Mouse (Mus musculus) kidney, adult 2 months (tissue): Measurements from ENCODE around the gene Rpl26. TPM values are rescaled to one million over a fixed set of nuclear protein-coding genes. Genes with fewer than 3 reads are reported as not detected.

Experiments used
- DNase-seq: peaks from one replicate; pipeline ENCODE4 v3.0.0; 2021
- H3K27ac ChIP-seq: fragments of 200-500 bp; 2 replicates; pipeline ENCODE4 v1.5.1; 2012; ENCODE audit warnings: low read depth, low read length, control low read depth, inconsistent platforms; ENCODE audit not compliant: insufficient read depth
- H3K27me3 ChIP-seq: fragments of 200-500 bp; replicated peaks from 2 replicates; pipeline ENCODE4 v1.6.1; 2012; ENCODE audit warnings: mild to moderate bottlenecking, moderate library complexity, low read length, inconsistent platforms; ENCODE audit not compliant: control insufficient read depth, insufficient read depth
- H3K36me3 ChIP-seq: fragments of 200-500 bp; 2 replicates; pipeline ENCODE4 v1.6.1; 2012; ENCODE audit warnings: mild to moderate bottlenecking, moderate library complexity, low read length, inconsistent platforms; ENCODE audit not compliant: control insufficient read depth, insufficient read depth
- H3K4me1 ChIP-seq: fragments of 200-500 bp; 2 replicates; pipeline ENCODE4 v1.6.1; 2011; ENCODE audit warnings: low read length; ENCODE audit not compliant: control insufficient read depth, insufficient read depth
- H3K4me3 ChIP-seq: fragments of 200-500 bp; 2 replicates; pipeline ENCODE4 v1.5.1; 2011; ENCODE audit warnings: mild to moderate bottlenecking, low read depth, low read length, control low read depth; ENCODE audit not compliant: insufficient read depth
- CTCF ChIP-seq: fragments of 200-500 bp; conservative IDR thresholded peaks from 2 replicates; pipeline ENCODE4 v1.5.1; 2011; ENCODE audit warnings: low read depth, mild to moderate bottlenecking, control low read depth, low read length, moderate library complexity, mixed read lengths; ENCODE audit not compliant: insufficient read depth, insufficient read length
- POLR2A ChIP-seq: fragments of 200-500 bp; IDR thresholded peaks from one replicate; pipeline ENCODE4 v1.6.1; 2011; ENCODE audit warnings: low read depth, low read length, control low read depth
- WGBS: fragments of 180-500 bp; shearing (Covaris S2); methylation state at CpG from one replicate; pipeline ENCODE4 v1.1.7; 2018; 5-methylcytosine and 5-hydroxymethylcytosine counted together
- polyA plus RNA-seq: library from polyadenylated mRNA; depleted of rRNA; stranded (reverse); fragments of >200 nt; gene quantifications from 2 replicates; pipeline ENCODE4 v1.2.3, GENCODE M21; 2012

Gene Rpl26
- polyA plus RNA-seq, 1 experiment = 1,128 TPM

GRCm38 (mm10) chr11:68899815-68900214 lies 1.6 kb upstream of the Rpl26 start:
- no peaks in the 10 kb centered on the region for H3K4me1 ChIP-seq
- H3K36me3 ChIP-seq = peaks cover 10% of the 10 kb centered on the region
- TF ChIP-seq CTCF (no peak), POLR2A (no peak)
- no peak for DNase-seq
- WGBS = 79% methylated on average over 8 of the region's 8 CpGs
- no peaks in the 10 kb centered on the region for H3K27me3 ChIP-seq
- H3K27ac ChIP-seq = no peak overlapping the region
- no peak overlapping the region for H3K4me3 ChIP-seq

GRCm38 (mm10) chr11:68900519-68901350 lies 648 bp upstream of the Rpl26 start:
- 28% methylated on average over 31 of the region's 31 CpGs for WGBS
- DNase-seq = no peak
- Histone ChIP-seq H3K36me3 (peaks cover 11% of the 10 kb centered on the region), H3K27ac (no peak overlapping the region), H3K27me3 (no peaks in the 10 kb centered on the region), H3K4me3 (peak overlapping the region; percentile 49), H3K4me1 (no peaks in the 10 kb centered on the region)
- no peak for TF ChIP-seq CTCF
- no peak for TF ChIP-seq POLR2A

- Histone ChIP-seq H3K27me3 (no peaks in the 10 kb centered on the region), H3K4me3 (peak overlapping the region; percentile 98), H3K4me1 (no peaks in the 10 kb centered on the region), H3K36me3 (peaks cover 11% of the 10 kb centered on the region), H3K27ac (peak overlapping the region; percentile 83)
- TF ChIP-seq POLR2A (no peak), CTCF (no peak)
- DNase-seq = no peak
- WGBS = 1% methylated on average over 10 of the region's 10 CpGs
These were observed 623 bp downstream of the Rpl26 start for GRCm38 (mm10) chr11:68902047-68902364.

GRCm38 (mm10) chr11:68902367-68902766 lies 984 bp downstream of the Rpl26 start:
- Histone ChIP-seq H3K36me3 (peaks cover 11% of the 10 kb centered on the region), H3K4me3 (peak overlapping the region; percentile 98), H3K27ac (no peak overlapping the region), H3K4me1 (no peaks in the 10 kb centered on the region), H3K27me3 (no peaks in the 10 kb centered on the region)
- no peak for TF ChIP-seq POLR2A
- TF ChIP-seq CTCF = no peak
- DNase-seq = no peak
- WGBS = 3% methylated on average over 11 of the region's 11 CpGs

GRCm38 (mm10) chr11:68902823-68903222 lies 1.4 kb downstream of the Rpl26 start:
- Histone ChIP-seq H3K36me3 (peaks cover 11% of the 10 kb centered on the region), H3K27ac (no peak overlapping the region), H3K27me3 (no peaks in the 10 kb centered on the region), H3K4me3 (no peak overlapping the region; the same call in 1 of the 2 replicates), H3K4me1 (no peaks in the 10 kb centered on the region)
- DNase-seq = no peak
- 69% methylated on average over 5 of the region's 5 CpGs for WGBS
- TF ChIP-seq POLR2A = no peak
- no peak for TF ChIP-seq CTCF

GRCm38 (mm10) chr11:68903775-68904174 lies 2.4 kb downstream of the Rpl26 start:
- 72% methylated on average over 2 of the region's 2 CpGs for WGBS

GRCm38 (mm10) chr11:68904375-68905137 lies 3.2 kb downstream of the Rpl26 start:
- peak; percentile 48; the same call in 1 of the 2 replicates for TF ChIP-seq CTCF
- TF ChIP-seq POLR2A = no peak
- Histone ChIP-seq H3K27ac (no peak overlapping the region), H3K4me1 (no peaks in the 10 kb centered on the region), H3K27me3 (no peaks in the 10 kb centered on the region), H3K4me3 (no peak overlapping the region), H3K36me3 (peaks cover 11% of the 10 kb centered on the region)
- WGBS = 74% methylated on average over 8 of the region's 8 CpGs
- DNase-seq = peak; percentile 91

More at GRCm38 (mm10) chr11:68903775-68904174, 2.4 kb downstream of the Rpl26 start:
- H3K36me3 ChIP-seq = peaks cover 11% of the 10 kb centered on the region
- H3K27me3 ChIP-seq = no peaks in the 10 kb centered on the region
- no peak for DNase-seq
- no peaks in the 10 kb centered on the region for H3K4me1 ChIP-seq
- H3K4me3 ChIP-seq = no peak overlapping the region
- H3K27ac ChIP-seq = no peak overlapping the region
- TF ChIP-seq POLR2A (no peak), CTCF (no peak)
